Mouse (Mus musculus): ENCODE results near the gene Ces5a. TPM values are rescaled to one million over a fixed set of nuclear protein-coding genes. Genes with fewer than 3 reads are reported as not detected.

The Ces5a gene
- not detected in 2 replicates for polyA plus RNA-seq (2015; fragmentation: Nextera tagmentation; extraction: Ambion mirVana)

DNA sequence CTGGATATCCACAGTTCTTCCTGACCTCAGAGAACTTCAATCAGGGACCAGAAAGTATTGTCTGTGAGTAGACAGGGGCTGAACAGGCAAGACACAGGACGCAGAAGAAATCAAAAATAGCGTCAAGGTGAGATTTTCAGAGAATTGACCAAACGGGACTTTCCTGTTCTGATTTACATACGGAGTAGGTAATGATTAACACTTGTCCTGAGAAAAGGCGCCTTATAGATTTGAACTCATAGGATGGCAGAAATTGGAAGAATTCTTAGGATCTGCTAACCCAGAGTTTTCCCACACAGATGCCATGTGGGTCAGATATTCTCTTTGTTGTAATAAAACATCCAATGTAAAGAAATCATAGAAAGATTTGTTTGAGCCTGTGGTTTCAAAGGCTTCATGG lies at the start of gene Ces5a:
TSS of gene Ces5a (minus strand) at position 101 of the 400 bp plus-strand sequence.
- Histone ChIP-seq H3K4me2 (ENCODE audit: low read depth, low read length) (no peak within 1 kb of the TSS), H3K4me3 (ENCODE audit: low read depth, low read length) (no peak within 1 kb of the TSS), H3K27ac (ENCODE audit: low read depth) (no peak within 1 kb of the TSS), H3K36me3 (replicated peaks; ENCODE audit: insufficient read depth, low read length) (no peaks in the 10 kb centered on the region), H3K27me3 (ENCODE audit: insufficient read depth, low read length) (no peaks in the 10 kb centered on the region), H3K9ac (replicated peaks) (no peak within 1 kb of the TSS), H3K9me3 (ENCODE audit: low read length) (no peaks in the 10 kb centered on the region), H3K4me1 (ENCODE audit: insufficient read depth) (no peaks in the 10 kb centered on the region)
- no peak for ATAC-seq
- TF ChIP-seq CTCF (IDR thresholded peaks at IDR 0.05; ENCODE audit: low read depth) (no peak), EP300 (IDR thresholded peaks at IDR 0.05; ENCODE audit: low read depth) (no peak)
- DNase-seq, result no peak
- WGBS (ENCODE audit: insufficient replicate concordance), result 76% methylated on average over 5 of the region's 5 CpGs

DNA sequence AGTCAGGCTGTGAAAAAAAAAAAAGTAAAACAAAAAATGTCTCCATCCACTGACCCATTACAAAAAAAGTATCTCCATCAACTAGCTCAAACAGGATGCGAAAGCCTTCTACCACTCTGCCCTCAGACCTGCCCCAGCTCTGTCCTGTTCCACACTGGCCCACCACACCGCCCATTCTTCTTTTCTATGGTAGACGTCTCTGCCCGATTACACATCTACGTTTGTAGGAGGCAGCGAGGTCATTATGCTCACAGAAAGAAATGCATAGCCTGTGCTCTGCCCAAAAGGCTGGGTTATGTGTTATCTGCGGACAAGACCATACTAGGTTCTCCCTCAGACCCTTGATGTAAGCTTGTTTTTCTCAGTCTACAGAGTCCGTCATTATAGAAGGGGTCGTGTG lies 37.2 kb upstream of the Ces5a start:
- Histone ChIP-seq H3K27me3 (ENCODE audit: insufficient read depth, low read length) (no peaks in the 10 kb centered on the region), H3K4me2 (ENCODE audit: low read depth, low read length) (no peak overlapping the region), H3K4me1 (ENCODE audit: insufficient read depth) (no peaks in the 10 kb centered on the region), H3K9ac (replicated peaks) (no peak overlapping the region), H3K27ac (ENCODE audit: low read depth) (no peak overlapping the region), H3K4me3 (ENCODE audit: low read depth, low read length) (no peak overlapping the region), H3K9me3 (ENCODE audit: low read length) (no peaks in the 10 kb centered on the region), H3K36me3 (replicated peaks; ENCODE audit: insufficient read depth, low read length) (no peaks in the 10 kb centered on the region)
- WGBS (ENCODE audit: insufficient replicate concordance), result 79% methylated on average over 9 of the region's 9 CpGs
- TF ChIP-seq EP300 (IDR thresholded peaks at IDR 0.05; ENCODE audit: low read depth) (no peak), CTCF (IDR thresholded peaks at IDR 0.05; ENCODE audit: low read depth) (no peak)
- no peak for ATAC-seq
- DNase-seq, result no peak

DNA sequence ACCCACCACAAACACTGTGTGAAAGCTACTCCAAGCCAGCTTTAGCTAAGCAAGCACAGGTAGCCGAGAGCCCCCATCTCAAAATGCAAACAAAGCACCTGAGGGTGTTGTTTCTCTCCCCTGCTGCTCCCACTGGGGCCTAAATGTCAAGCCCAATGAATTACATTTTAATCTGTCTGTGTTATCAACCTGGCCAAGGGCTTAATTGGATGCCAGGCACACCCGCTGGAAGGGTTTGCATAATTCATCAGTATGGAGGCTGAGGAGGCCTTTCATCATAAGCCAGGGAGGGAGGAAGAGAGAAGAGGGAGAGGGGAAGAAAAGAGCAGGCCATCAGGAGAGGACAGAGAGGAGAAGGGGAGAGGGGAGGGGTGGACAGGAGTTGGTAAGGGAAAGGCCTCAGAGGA lies 36.5 kb upstream of the Ces5a start:
- Histone ChIP-seq H3K4me2 (ENCODE audit: low read depth, low read length) (no peak overlapping the region), H3K9me3 (ENCODE audit: low read length) (no peaks in the 10 kb centered on the region), H3K27ac (ENCODE audit: low read depth) (no peak overlapping the region), H3K9ac (replicated peaks) (no peak overlapping the region), H3K27me3 (ENCODE audit: insufficient read depth, low read length) (no peaks in the 10 kb centered on the region), H3K4me1 (ENCODE audit: insufficient read depth) (no peaks in the 10 kb centered on the region), H3K36me3 (replicated peaks; ENCODE audit: insufficient read depth, low read length) (no peaks in the 10 kb centered on the region), H3K4me3 (ENCODE audit: low read depth, low read length) (no peak overlapping the region)
- DNase-seq (no peak), ATAC-seq (no peak)
- WGBS (ENCODE audit: insufficient replicate concordance), result 44% methylated on average over 2 of the region's 2 CpGs
- no peak for TF ChIP-seq EP300 (IDR thresholded peaks at IDR 0.05; ENCODE audit: low read depth)

DNA sequence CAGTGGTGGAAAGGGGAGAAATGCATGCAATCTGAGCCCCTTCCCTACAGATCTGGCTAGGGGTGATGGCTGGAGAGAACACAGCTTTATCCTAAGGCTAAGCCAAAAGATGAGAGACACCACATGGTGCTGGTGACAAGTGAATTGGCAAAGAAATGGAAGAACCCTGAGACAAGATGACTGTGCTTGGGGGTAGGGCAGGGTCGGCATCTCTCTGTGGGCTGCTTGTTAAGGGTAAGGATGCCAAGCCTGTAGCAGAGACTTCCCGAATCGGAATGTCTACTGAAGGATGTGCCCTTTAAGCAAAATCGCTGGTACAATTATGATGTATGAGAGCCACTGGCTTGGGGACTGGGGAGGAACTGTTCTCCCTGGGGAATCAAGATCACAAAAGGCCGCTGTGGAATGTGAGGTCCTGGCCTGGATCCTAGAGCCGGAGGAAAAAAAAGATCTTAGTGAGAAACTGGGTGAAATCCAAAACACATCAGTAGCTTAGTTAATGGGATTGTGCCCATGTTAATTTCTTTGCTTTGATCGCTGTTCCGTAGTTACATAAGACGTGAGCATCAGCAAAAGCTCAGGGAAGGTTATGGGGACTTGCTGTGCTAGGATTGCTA lies 35.8 kb upstream of the Ces5a start:
- ATAC-seq (no peak), DNase-seq (no peak)
- Histone ChIP-seq H3K27ac (ENCODE audit: low read depth) (no peak overlapping the region), H3K4me2 (ENCODE audit: low read depth, low read length) (no peak overlapping the region), H3K9me3 (ENCODE audit: low read length) (no peaks in the 10 kb centered on the region), H3K9ac (replicated peaks) (no peak overlapping the region), H3K4me3 (ENCODE audit: low read depth, low read length) (no peak overlapping the region), H3K4me1 (ENCODE audit: insufficient read depth) (no peaks in the 10 kb centered on the region), H3K27me3 (ENCODE audit: insufficient read depth, low read length) (no peaks in the 10 kb centered on the region), H3K36me3 (replicated peaks; ENCODE audit: insufficient read depth, low read length) (no peaks in the 10 kb centered on the region)
- WGBS (ENCODE audit: insufficient replicate concordance), result 57% methylated on average over 9 of the region's 9 CpGs
- TF ChIP-seq CTCF (IDR thresholded peaks at IDR 0.05; ENCODE audit: low read depth) (no peak), EP300 (IDR thresholded peaks at IDR 0.05; ENCODE audit: low read depth) (no peak)

DNA sequence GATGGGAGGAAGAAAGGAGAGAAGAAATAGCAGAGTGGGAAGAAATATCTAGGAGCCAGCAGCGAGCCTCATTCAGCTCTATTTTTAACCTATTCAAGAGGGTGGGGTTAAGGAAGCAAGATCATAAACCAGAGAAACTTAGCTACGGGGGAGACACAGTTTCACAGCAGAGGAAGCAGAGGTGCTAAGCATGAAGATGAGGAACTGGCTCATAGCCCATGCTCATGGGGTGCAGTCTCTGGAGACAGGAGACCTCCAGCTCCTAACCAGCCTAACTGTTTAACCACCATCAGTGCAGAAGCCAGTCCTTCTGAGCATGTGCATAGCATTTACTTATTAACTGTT lies 34.5 kb upstream of the Ces5a start:
- Histone ChIP-seq H3K27me3 (ENCODE audit: insufficient read depth, low read length) (no peaks in the 10 kb centered on the region), H3K27ac (ENCODE audit: low read depth) (no peak overlapping the region), H3K9me3 (ENCODE audit: low read length) (no peaks in the 10 kb centered on the region), H3K4me1 (ENCODE audit: insufficient read depth) (no peaks in the 10 kb centered on the region), H3K4me2 (ENCODE audit: low read depth, low read length) (peak overlapping the region; percentile 30), H3K36me3 (replicated peaks; ENCODE audit: insufficient read depth, low read length) (no peaks in the 10 kb centered on the region), H3K4me3 (ENCODE audit: low read depth, low read length) (no peak overlapping the region), H3K9ac (replicated peaks) (no peak overlapping the region)
- ATAC-seq, result no peak
- WGBS (ENCODE audit: insufficient replicate concordance), result 14% methylated on average over 2 of the region's 2 CpGs
- TF ChIP-seq EP300 (IDR thresholded peaks at IDR 0.05; ENCODE audit: low read depth) (no peak), CTCF (IDR thresholded peaks at IDR 0.05; ENCODE audit: low read depth) (no peak)
- DNase-seq, result no peak

DNA sequence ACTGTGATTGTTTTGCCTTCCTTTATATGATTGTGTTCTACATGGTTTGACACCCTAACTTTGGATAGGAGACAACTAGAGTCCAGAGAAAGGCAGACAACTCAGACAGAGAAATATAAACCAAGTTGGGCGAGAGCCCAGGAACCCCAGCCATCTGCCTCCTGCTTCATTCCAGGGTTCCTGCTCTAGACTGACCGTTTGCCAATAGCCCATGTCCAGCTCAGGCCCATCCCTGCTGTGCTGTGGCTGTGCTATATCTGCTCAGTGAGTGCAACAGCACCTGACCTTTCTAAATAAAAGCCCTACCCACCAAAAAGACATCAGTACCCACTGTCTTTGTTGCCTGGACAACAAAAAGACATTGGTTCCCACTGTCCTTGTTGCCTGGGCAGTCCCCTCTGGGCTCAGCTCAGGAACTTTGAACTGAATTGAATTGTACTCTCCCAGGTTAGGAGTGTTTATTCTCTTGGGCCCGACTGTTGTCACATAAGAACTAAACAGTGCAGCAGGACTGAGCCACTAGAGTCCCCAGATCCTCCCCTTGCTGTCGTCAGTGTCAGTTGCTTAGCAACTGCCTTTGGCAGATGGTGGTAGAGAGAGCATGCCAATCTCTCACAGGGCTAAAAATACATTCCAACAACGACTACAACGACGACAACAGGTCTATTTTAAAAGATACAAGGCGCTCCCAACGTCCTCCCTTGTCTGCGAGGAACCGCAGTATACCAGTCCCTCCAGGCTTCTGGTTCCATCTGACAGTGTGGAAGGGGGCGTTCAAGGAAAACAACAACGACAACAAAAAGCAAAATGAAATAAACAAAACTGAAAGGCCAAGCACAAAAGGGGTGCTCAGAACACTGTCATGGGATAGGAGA lies 33.9 kb upstream of the Ces5a start:
- peak; percentile 73 for ATAC-seq
- no peak for TF ChIP-seq EP300 (IDR thresholded peaks at IDR 0.05; ENCODE audit: low read depth)
- TF ChIP-seq CTCF (IDR thresholded peaks at IDR 0.05; ENCODE audit: low read depth), result no peak
- no peaks in the 10 kb centered on the region for H3K9me3 ChIP-seq (ENCODE audit: low read length)
- H3K9ac ChIP-seq (replicated peaks), result no peak overlapping the region
- WGBS (ENCODE audit: insufficient replicate concordance), result 43% methylated on average over 13 of the region's 13 CpGs
- H3K27ac ChIP-seq (ENCODE audit: low read depth), result no peak overlapping the region
- peak overlapping the region; percentile 30 for H3K4me2 ChIP-seq (ENCODE audit: low read depth, low read length)
- H3K4me3 ChIP-seq (ENCODE audit: low read depth, low read length), result no peak overlapping the region
- no peaks in the 10 kb centered on the region for H3K36me3 ChIP-seq (replicated peaks; ENCODE audit: insufficient read depth, low read length)
- no peak for DNase-seq
- no peaks in the 10 kb centered on the region for H3K4me1 ChIP-seq (ENCODE audit: insufficient read depth)
- no peaks in the 10 kb centered on the region for H3K27me3 ChIP-seq (ENCODE audit: insufficient read depth, low read length)

All from liver, postnatal 0 days (tissue).